Mouse (Mus musculus): Measurements from ENCODE around the gene Hist2h2aa2. TPM values are rescaled to one million over a fixed set of nuclear protein-coding genes. Genes with fewer than 3 reads are reported as not detected.

The Hist2h2aa2 gene
- total and polyA plus RNA-seq, 3 experiments: 18.4 to 11,232 TPM; not detected in 1

- Histone ChIP-seq H3K27ac (ENCODE audit: control insufficient read depth, low read depth, low read length) (peak overlapping the region; percentile 87), H3K4me1 (ENCODE audit: control insufficient read depth in 1 of 2, insufficient read depth in 2 of 2, low read length in 2 of 2) (peaks cover 12 to 22% of the 10 kb centered on the region in 2 experiments), H3K36me3 (ENCODE audit: control insufficient read depth in 1 of 2, insufficient read depth in 2 of 2, low read length in 2 of 2) (peaks cover 0 to 16% of the 10 kb centered on the region in 2 experiments; a peak in 2 of 4 replicates)
- peak; percentile 93 for TF ChIP-seq POLR2AphosphoS2 (IDR thresholded peaks at IDR 0.05; ENCODE audit: low read length)
- peak in 1 of 2 experiments; percentile 76; a peak in 2 of 4 replicates for TF ChIP-seq POLR2A (IDR thresholded peaks at IDR 0.05; ENCODE audit: control insufficient read depth in 1 of 2, insufficient read depth in 1 of 2, low read depth in 1 of 2, low read length in 2 of 2, poor library complexity in 1 of 2)
- TF ChIP-seq MEF2A (IDR thresholded peaks at IDR 0.05; ENCODE audit: extremely low read depth, insufficient replicate concordance, low read depth, low read length, poor library complexity, severe bottlenecking): no peak
- TF ChIP-seq MYC (IDR thresholded peaks at IDR 0.05; ENCODE audit: low read depth, low read length): peak; percentile 68; the same call in 1 of the 2 replicates
- TF ChIP-seq MAX (IDR thresholded peaks at IDR 0.05; ENCODE audit: low read length): peak; percentile 74
- TF ChIP-seq CTCF (IDR thresholded peaks at IDR 0.05 in 2 of 3, conservative IDR thresholded peaks at IDR 0.05 in 1 of 3; ENCODE audit: control insufficient read depth in 1 of 3, insufficient read depth in 1 of 3, low read depth in 2 of 3, low read length in 3 of 3, poor library complexity in 1 of 3, severe bottlenecking in 1 of 3): no peak
- peak; percentile 82 for TF ChIP-seq TBP (IDR thresholded peaks at IDR 0.05; ENCODE audit: low read depth, low read length)
- TF ChIP-seq NELFE (IDR thresholded peaks at IDR 0.05; ENCODE audit: low read depth, low read length): peak; percentile 90
- no peak for TF ChIP-seq RCOR1 (IDR thresholded peaks at IDR 0.05; ENCODE audit: low read depth, low read length)
- no peak for TF ChIP-seq SMC3 (IDR thresholded peaks at IDR 0.05; ENCODE audit: low read depth, low read length)
- TF ChIP-seq ZMIZ1 (IDR thresholded peaks at IDR 0.05; ENCODE audit: low read depth, low read length): peak; percentile 49; the same call in 1 of the 2 replicates
- no peak for TF ChIP-seq CHD2 (IDR thresholded peaks at IDR 0.05; ENCODE audit: low read length)
- TF ChIP-seq ZC3H11A (IDR thresholded peaks at IDR 0.05; ENCODE audit: low read depth, low read length): no peak
- peak; percentile 26; the same call in 1 of the 2 replicates for TF ChIP-seq ETS1 (IDR thresholded peaks at IDR 0.05; ENCODE audit: low read depth, low read length)
- no peak; a peak in 1 of 4 replicates for TF ChIP-seq EP300 (IDR thresholded peaks at IDR 0.05; ENCODE audit: low read depth in 1 of 2, low read length in 2 of 2)
- no peak for TF ChIP-seq ZNF384 (IDR thresholded peaks at IDR 0.05; ENCODE audit: low read depth, low read length)
- TF ChIP-seq GABPA (IDR thresholded peaks at IDR 0.05; ENCODE audit: low read depth, low read length): no peak
- 0 out of 2 replicates have a peak, but pooled peaks have one; percentile 17 for TF ChIP-seq CHD1 (IDR thresholded peaks at IDR 0.05; ENCODE audit: low read depth, low read length)
- no peak for TF ChIP-seq ZKSCAN1 (IDR thresholded peaks at IDR 0.05; ENCODE audit: low read depth, low read length)
- no peak for TF ChIP-seq UBTF (IDR thresholded peaks at IDR 0.05; ENCODE audit: borderline replicate concordance, insufficient read depth, low read depth, low read length)
- peak; percentile 82 for TF ChIP-seq USF1 (IDR thresholded peaks at IDR 0.05; ENCODE audit: low read depth, low read length)
- TF ChIP-seq BHLHE40 (IDR thresholded peaks at IDR 0.05; ENCODE audit: borderline replicate concordance, low read depth, low read length): peak; percentile 74
- TF ChIP-seq JUND (IDR thresholded peaks at IDR 0.05; ENCODE audit: low read depth, low read length): no peak
- TF ChIP-seq NRF1 (IDR thresholded peaks at IDR 0.05; ENCODE audit: insufficient read depth, low read depth, low read length, poor library complexity, severe bottlenecking): no peak
- TF ChIP-seq USF2 (IDR thresholded peaks at IDR 0.05; ENCODE audit: borderline replicate concordance in 1 of 2, insufficient read depth in 1 of 2, low read depth in 1 of 2, low read length in 2 of 2): no peak
- TF ChIP-seq GATA1 (IDR thresholded peaks at IDR 0.05; ENCODE audit: low read depth, low read length): no peak
- TF ChIP-seq POLR2AphosphoS5 (IDR thresholded peaks at IDR 0.05; ENCODE audit: borderline replicate concordance, low read depth, low read length): peak; percentile 72; the same call in 1 of the 2 replicates
- TF ChIP-seq MAFK (IDR thresholded peaks at IDR 0.05; ENCODE audit: borderline replicate concordance, low read depth, low read length): no peak
- no peak for TF ChIP-seq E2F4 (IDR thresholded peaks at IDR 0.05; ENCODE audit: borderline replicate concordance, low read depth, low read length)
- TF ChIP-seq TCF12 (IDR thresholded peaks at IDR 0.05; ENCODE audit: low read depth, low read length): peak; percentile 50; the same call in 1 of the 2 replicates
- no peak for TF ChIP-seq TAL1 (IDR thresholded peaks at IDR 0.05; ENCODE audit: low read length)
- peak; percentile 13; the same call in 1 of the 2 replicates for TF ChIP-seq SIN3A (IDR thresholded peaks at IDR 0.05; ENCODE audit: low read length)
- no peak for TF ChIP-seq KAT2A (conservative IDR thresholded peaks at IDR 0.05; ENCODE audit: low read depth, low read length)
- TF ChIP-seq RAD21 (IDR thresholded peaks at IDR 0.05; ENCODE audit: low read depth, low read length): no peak
- no peak for TF ChIP-seq HCFC1 (IDR thresholded peaks at IDR 0.05; ENCODE audit: low read depth, low read length)
- peak; percentile 89 for TF ChIP-seq MXI1 (IDR thresholded peaks at IDR 0.05; ENCODE audit: low read depth, low read length)
- TF ChIP-seq ELF1 (IDR thresholded peaks at IDR 0.05; ENCODE audit: low read depth, low read length): 0 out of 2 replicates have a peak, but pooled peaks have one; percentile 4
Observed at GRCm38 (mm10) chr3:96198181-96198580, 41.9 kb downstream of the Hist2h2aa2 start.

More at GRCm38 (mm10) chr3:96198181-96198580, 41.9 kb downstream of the Hist2h2aa2 start:
- H3K4me3 ChIP-seq (ENCODE audit: control insufficient read depth in 1 of 2, insufficient read depth in 1 of 2, low read depth in 2 of 2, low read length in 2 of 2): peak overlapping the region; percentile 60 to 61
- H3K27me3 ChIP-seq (ENCODE audit: control insufficient read depth in 1 of 2, insufficient read depth in 2 of 2, low read length in 2 of 2): no peaks in the 10 kb centered on the region
- H3K9me3 ChIP-seq (replicated peaks; ENCODE audit: insufficient read depth, low read length): no peaks in the 10 kb centered on the region
- peaks cover 9% of the 10 kb centered on the region; the same call in 1 of the 2 replicates for H3K79me2 ChIP-seq (ENCODE audit: control insufficient read depth, insufficient read depth, low read length, poor library complexity)
- DNase-seq (ENCODE audit: low read depth, low spot score): peak; percentile 94
- peak overlapping the region; percentile 79 for H3K9ac ChIP-seq (ENCODE audit: control insufficient read depth, low read depth, low read length, poor library complexity, severe bottlenecking)

All from MEL (cell line).